Mouse (Mus musculus) cerebellum, adult 9-10 months (tissue): ENCODE results near the gene Unk.
"Not testable (repeated sequence)": the region's sequence is repeated elsewhere in the genome, so short reads cannot be mapped to it uniquely, and the experiment has no call there.

Experiments
- DNase-seq: peaks from one replicate; pipeline ENCODE4 v3.0.0; 2022

Unk gene

DNA sequence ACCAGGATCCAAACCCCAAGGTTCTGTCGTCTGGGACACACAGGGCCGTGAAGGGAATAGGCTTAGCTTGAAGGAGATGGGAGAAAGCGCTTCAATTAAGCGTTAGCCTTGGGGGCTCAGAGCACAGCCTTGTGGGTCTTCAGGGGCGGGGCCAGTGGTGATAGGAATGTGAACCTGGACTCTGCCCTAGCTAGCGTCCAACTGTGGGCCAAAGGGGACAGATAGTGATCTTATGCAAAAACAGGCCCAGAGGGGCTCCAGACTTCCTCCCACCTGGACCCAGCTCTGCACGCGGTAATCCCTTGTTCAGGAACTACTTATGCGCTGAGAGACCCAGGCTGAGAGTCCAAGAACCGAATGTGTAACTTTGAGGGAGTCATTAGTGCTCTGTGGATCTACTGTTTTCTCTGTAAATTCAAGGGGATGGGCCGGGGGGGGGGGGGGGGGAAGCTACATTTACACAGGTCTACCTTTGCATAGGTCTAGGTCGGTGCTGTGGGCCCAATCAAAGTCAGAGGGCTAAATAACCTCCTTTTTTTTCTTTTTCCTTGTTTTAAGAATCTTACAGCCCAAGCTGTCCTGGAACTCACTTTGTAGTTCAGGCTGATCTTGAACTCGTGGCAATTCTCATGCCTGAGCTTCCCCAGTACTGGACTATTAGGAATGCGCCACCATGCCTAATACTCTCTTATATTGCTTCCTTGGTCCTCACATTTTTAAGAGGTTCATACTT is 18.4 kb upstream of the Unk start:
- DNase-seq, result no peak

DNA sequence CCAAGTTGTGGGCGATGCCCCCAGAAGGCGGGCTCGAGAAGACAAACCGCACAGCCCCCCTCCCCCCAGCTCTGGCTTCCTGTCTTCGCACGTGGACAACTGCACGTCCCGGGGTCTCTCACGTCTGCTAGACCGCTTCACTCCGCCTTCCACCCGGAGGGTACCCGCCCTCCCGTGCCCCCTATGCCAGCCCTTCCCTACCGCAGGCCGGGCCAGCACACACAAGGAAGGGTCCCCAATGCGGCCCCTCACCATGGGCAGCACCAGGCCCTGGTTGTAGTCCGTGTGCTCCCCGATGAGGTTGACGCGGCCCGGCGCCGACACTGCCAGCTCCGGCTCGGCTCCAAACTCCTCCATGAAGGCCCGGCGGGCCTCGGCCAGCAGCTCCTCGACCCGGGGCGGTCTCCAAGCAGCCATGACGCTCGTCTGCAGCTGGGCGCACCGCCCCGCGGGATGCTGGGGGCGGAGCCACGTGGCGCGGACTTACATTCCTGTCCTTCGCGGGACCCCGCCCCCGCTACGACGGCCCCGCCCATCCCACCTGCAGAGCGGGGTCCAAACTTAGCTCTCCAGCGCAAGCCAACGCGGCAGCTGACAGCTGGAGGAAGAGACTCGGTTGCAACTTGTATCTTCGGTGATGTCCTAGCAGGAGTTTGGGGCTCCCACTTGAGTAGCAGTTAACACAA is 17.7 kb upstream of the Unk start, which contains the start of gene Galk1:
TSS of gene Galk1 (minus strand) at position 458 of the 686 bp plus-strand sequence.
- DNase-seq, result peak; percentile 78

DNA sequence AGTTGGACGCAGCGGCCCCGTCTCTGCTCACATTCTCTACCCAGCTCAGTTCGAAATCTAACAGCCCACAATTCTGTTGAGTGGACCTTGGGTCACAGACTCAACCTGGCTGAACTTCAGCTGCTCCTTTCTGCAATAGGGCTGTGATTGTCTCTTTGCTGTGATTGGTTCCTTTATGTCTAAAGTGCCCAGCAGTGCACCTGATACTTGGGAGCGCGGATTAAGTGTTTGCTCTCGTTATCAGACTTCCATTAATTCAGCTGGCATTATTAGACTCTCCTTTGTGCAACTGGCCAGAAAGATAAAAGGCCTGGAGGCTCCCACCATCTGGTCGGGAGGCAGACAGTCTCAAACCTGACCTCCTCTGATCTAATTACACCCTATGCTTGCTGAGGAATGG is 15.3 kb upstream of the Unk start:
- DNase-seq, result no peak

GRCm38 (mm10) chr11:116018106-116018505 is 12.0 kb upstream of the Unk start:
- DNase-seq, result peak; percentile 79

DNA sequence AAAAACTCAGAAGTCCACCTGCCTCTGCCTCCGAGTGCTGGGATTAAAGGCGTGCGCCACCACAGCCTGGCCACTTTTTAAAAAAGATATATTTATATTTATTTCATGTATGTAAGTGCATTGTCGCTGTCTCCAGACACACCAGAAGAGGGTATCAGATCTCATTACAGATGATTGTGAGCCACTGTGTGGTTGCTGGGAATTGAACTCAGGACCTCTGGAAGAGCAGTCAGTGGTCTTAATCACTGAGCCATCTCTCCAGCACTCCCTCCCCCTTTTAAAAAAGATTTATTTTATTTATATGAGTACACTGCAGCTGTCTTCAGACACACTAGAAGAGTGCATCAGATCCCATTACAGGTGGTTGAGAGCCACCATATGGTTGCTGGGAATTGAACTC is 11.3 kb upstream of the Unk start:
- not testable (repeated sequence) for DNase-seq

- no peak for DNase-seq
Measured at GRCm38 (mm10) chr11:116019360-116019791, 10.7 kb upstream of the Unk start.

DNA sequence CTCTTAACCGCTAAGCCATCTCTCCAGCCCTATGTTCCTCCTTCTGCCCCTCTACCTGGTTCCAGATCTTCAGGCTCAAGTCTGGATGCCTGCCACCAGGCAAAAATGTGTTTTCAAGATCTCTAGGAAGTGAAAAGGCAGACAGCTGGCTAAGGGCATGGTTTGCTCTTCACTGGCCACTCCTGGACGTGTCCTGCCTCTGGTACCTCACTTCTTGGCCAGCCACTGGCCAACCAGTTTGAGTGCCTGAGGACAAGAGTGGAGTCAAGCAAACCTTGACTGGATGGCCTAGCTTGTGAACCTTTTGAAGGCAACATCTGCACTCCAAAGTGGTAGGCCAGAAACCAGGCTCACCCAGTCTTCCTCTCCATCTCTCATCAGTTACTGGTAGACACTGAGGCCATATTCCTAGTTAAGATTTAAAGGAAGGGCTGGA is 10.1 kb upstream of the Unk start:
- DNase-seq, result peak; percentile 48

DNA sequence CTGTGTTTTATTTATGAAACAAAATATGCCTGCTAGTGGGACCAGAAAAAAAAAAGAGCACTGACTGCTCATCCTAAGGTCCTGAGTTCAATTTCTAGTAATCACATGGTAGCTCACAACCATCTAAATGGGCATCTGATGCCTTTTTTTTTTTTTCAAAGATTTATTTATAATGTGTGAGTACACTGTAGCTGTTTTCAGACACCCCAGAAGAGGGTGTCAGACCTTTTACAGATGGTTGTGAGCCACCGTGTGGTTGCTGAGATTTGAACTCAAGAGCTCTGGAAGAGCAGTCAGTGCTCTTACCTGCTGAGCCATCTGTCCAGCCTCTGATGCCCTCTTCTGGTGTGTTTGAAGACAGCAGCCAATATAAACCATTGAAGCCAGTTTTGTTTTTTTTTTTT is 9.6 kb upstream of the Unk start:
- no peak for DNase-seq

GRCm38 (mm10) chr11:116021328-116022220 is 8.5 kb upstream of the Unk start:
- DNase-seq, result peak; percentile 43

- peak; percentile 68 for DNase-seq
Measured at GRCm38 (mm10) chr11:116022256-116022780, 7.8 kb upstream of the Unk start.

GRCm38 (mm10) chr11:116023074-116023770 is 6.9 kb upstream of the Unk start:
- DNase-seq, result peak; percentile 72

- DNase-seq, result peak; percentile 87
Measured at GRCm38 (mm10) chr11:116023771-116024355, 6.3 kb upstream of the Unk start.

DNA sequence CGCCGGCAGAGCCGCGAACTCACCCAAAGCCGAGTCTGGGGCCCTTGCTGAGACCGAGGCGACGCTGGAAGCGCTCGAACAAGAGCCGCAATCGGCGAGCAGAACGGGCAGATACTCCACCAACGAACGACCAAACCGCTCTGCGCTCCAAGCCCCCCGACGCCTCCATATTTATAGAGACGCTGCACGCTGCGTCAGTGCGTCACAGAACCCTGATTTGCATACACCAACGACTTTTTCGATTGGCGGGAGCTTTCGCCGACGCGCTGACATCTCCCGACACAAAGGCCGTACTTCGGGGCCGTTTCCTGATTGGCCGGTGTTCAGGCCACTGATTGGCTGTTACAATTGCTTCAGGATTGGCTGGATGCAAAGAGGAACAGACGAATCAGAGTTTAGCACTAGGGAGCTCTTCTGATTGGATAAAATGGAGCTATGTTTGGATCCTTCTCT is 5.7 kb upstream of the Unk start:
- peak; percentile 99 for DNase-seq

- DNase-seq, result peak; percentile 70
Measured at GRCm38 (mm10) chr11:116025056-116025845, 4.9 kb upstream of the Unk start.

GRCm38 (mm10) chr11:116027756-116028155 is 2.4 kb upstream of the Unk start, which contains the start of gene H3f3b:
Gene H3f3b, minus strand, starts transcription at chr11:116027962.
- DNase-seq, result peak; percentile 51

DNA sequence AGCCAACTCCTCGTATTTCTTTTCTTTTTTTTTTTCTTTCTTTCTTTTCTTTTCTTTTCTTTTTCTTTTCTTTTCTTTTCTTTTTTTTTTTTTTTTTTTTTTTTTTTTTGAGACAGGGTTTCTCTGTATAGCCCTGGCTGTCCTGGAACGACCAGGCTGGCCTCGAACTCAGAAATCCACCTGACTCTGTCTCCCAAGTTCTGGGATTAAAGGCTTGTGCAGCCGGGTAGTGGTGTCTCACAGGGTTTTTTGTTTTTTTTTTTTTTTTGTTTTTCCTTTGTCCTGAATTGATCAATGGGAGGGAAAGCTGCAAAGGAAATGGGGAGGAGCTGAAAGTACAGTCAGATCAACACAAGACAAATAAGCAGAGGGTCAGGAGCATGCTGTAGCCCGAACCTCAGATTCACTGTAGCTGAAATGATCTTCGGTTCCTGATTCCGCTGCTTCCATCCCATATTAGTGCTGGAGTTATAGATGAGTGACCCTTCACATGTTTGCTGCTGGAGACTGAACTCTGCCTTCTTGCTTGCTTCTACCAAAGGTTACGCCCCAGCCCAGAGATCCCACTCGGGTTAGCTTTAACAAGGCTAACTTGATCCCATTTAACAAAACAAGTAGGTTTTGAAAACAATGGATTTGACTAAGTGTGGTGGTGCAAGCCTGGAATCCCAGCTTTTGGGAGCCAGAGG is 1.8 kb upstream of the Unk start:
- DNase-seq, result peak; percentile 52

DNA sequence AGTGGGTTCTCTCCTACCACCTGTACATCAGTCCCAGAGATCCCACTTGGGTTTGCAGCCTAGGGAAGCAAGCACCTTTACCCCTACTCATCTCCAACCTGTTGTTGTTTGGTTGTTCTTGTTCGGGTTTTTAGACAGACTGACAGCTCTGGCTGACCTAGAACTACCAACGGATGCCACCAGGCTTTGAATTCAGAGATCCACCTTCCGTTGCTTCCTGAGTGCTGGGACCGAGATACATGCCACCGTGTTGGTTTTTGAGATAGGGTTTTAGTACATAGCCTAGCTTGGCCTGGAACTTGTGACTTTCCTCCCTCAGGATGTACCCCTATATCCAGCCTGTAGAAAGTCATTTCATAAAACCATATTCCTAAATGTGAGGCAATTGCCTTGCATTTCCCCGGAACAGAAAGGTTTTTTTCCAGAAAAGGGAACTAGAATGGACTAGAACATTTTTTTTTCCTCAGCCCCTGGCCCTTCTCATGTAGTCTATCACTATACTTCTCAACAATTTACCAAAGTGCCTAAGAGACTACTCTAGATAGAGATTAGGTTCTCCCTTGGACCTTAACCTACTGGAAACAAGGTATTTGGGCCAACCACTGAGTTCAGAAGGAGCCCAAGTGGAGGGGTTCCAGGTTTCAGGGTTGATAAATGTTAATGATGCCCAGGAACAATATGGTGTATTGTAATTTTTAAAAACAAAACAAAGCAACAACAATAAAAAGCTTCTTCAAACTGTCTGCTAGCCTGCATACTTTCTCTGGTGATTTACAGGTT is 846 bp upstream of the Unk start:
- peak; percentile 74 for DNase-seq

DNA sequence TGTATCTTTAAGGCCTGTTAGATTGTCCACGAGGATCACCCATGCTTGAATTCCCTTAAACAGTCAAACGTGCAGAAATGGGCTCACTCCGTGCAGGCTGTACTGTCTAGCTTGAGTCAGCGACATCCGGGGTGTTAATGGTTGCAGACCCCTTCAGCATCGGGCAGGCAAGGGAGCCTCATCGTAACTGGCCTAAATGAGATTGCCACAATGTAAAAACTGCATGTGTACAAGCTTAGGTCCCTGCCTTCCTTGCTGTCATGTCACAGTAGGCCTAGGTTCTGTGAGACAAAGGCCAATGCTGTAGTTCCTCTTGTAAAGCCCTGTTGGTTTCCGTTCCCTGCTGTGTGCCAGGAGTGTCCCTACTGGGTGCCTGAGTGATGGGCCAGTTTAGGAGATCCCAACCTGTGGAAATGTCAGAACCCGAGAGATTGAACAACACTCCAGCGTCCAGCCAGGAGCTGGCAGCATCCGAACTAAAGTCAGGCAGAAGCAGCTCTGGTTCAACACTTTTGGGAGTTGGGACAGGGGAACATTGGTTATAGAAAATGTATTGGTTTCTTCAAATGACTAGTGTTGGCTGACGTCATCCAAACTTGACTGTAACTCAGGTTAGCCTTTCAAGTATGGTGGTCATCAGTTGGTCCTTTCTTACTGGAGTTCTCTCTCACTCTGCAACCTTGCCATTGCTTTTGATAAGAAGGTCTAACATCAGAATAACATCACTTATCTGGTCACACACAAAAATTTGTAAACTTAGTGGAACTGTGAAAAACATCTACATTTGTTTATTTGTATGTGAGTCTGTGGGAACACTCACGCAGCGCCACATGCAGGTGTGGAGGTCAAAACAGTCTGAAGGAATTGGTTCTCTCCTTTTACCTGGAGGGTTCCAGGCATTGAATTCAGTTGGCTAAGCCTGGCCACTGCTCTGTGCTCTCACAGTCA is 1.1 kb downstream of the Unk start:
- DNase-seq, result no peak
